Mouse (Mus musculus): Measurements from ENCODE around the gene Rtn4. TPM values are rescaled to one million over a fixed set of nuclear protein-coding genes. Genes with fewer than 3 reads are reported as not detected.
"Not testable (repeated sequence)": the region's sequence is repeated elsewhere in the genome, so short reads cannot be mapped to it uniquely, and the experiment has no call there.

Rtn4 gene
- total RNA-seq (2014; fragmentation: Nextera tagmentation) (40.9 and 53.2 TPM in 2 replicates), total RNA-seq (2017) (55.1 and 85.9 TPM in 2 replicates)

DNA sequence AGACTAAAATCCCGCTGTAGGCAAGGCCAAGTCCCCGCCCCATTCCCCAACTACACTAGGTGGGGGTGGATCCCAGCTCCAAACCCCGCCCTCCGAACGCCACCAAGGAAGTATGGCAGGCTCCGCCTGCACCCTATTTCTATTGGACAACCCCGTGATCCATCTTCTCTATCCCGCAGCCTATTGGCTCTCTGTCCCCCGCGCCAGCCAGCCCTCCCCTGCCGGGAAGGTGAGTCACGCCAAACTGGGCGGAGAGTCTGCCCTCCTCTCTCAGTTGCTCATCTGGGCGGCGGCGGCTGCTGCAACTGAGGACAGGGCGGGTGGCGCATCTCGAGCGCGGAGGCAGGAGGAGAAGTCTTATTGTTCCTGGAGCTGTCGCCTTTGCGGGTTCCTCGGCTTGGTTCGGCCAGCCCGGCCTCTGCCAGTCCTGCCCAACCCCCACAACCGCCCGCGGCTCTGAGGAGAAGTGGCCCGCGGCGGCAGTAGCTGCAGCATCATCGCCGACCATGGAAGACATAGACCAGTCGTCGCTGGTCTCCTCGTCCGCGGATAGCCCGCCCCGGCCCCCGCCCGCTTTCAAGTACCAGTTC is at the start of gene Rtn4:
TSS of gene Rtn4 (plus strand) at position 265 of the 590 bp plus-strand sequence.
- ATAC-seq (replicated peaks; ENCODE audit: low FRiP score, low TSS enrichment, poor library complexity, severe bottlenecking): peak; percentile 96

- ATAC-seq (replicated peaks; ENCODE audit: low FRiP score, low TSS enrichment, poor library complexity, severe bottlenecking): no peak
Observed at GRCm38 (mm10) chr11:29644421-29644820, 48.3 kb upstream of the Rtn4 start.

GRCm38 (mm10) chr11:29645411-29646066 is 47.2 kb upstream of the Rtn4 start:
- peak; percentile 89 for ATAC-seq (replicated peaks; ENCODE audit: low FRiP score, low TSS enrichment, poor library complexity, severe bottlenecking)

DNA sequence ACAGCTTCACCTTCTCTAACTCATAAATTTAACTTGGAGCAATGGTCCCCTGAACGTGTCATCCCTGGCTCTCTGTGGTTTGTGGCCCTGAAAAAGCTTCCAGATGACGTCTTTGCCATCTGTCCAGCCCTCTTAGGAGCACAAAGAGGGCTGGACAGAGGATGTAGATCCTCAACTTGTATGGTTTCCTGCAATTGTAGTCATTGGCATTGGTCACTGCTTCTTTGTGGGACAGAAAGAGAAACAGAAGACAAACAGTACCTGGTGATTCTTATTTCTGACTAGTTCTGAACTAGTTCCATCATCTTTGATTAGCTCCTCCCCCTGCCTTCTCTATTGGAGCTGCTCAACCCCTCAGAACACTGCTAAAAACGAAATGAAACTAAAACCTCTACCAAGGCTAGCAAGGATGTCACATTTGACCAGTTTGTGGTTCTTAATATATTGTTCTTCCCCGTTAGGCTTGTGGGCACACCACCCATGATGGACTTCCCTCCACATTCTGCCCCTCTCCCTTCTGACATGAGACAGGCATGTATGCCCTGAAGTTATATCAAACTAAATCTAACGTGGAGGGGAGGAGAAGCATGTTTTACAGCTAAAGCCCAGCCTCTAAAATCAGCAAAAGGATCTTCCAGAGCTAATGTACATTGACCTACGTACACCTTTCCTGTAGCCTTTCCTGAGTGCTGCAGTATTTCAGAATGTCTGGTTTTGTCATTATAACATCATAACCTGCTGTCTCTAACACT is 45.0 kb upstream of the Rtn4 start:
- ATAC-seq (replicated peaks; ENCODE audit: low FRiP score, low TSS enrichment, poor library complexity, severe bottlenecking): peak; percentile 77

DNA sequence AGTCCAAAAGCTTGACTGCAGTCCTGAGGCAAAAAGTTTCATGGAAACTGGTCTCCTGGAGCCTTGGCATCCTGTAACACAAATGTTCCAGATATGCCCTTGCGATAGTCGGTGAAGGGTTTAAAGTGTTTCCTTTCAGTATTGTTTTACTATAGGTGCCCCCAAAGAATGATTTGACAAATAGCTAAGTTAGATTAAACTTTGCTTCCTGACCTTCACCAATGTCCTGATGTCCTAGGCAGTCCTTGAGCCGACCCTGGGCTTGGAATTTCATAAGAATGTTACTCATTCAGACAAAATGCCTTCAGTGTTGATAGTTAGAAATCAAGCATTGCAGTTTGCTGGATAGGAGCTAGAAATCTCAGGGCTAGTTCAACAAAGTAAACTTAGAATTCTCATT is 37.4 kb upstream of the Rtn4 start:
- ATAC-seq (replicated peaks; ENCODE audit: low FRiP score, low TSS enrichment, poor library complexity, severe bottlenecking): not testable (repeated sequence)

DNA sequence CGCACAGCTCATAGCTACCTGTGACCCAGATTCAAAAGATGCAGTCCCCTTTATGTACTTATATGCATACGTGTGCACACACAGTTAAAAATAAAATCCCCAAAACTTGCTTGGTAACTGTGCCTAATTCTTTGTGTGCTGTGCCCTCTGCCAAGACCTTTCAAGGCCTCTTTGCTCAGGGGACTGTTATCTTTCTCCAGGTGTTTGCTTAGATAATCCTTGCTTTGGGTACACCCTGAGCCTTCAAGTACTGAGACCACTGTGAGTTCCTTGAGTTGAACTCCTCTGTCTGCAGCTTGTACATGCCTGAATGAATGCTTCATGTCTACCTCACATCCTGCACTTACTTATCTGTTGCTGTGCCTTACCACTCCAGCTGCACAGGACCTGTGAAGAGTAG is 32.0 kb upstream of the Rtn4 start:
- peak; percentile 91 for ATAC-seq (replicated peaks; ENCODE audit: low FRiP score, low TSS enrichment, poor library complexity, severe bottlenecking)

DNA sequence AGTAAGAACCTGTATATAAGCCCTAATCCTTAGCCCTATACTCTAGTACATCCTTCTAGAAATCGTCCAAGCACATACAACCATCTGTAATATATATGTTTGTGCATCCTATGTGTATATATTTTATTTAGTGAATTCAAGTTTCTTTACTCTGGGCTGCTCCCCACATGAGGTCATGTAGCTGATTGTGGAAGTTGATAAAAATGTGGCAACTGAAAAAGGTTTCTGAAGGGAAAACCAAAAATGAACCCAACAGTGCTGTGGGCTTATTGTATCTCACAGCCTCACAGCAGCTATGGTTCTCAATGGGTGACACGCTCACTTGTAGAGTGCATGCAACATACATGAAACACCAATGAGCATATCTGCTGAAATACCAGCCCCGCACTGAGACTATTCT is 25.1 kb upstream of the Rtn4 start:
- ATAC-seq (replicated peaks; ENCODE audit: low FRiP score, low TSS enrichment, poor library complexity, severe bottlenecking): no peak

- ATAC-seq (replicated peaks; ENCODE audit: low FRiP score, low TSS enrichment, poor library complexity, severe bottlenecking): no peak
Observed at GRCm38 (mm10) chr11:29669706-29670105, 23.0 kb upstream of the Rtn4 start.

- ATAC-seq (replicated peaks; ENCODE audit: low FRiP score, low TSS enrichment, poor library complexity, severe bottlenecking): peak; percentile 75
Observed at GRCm38 (mm10) chr11:29673359-29673758, 19.4 kb upstream of the Rtn4 start.

- no peak for ATAC-seq (replicated peaks; ENCODE audit: low FRiP score, low TSS enrichment, poor library complexity, severe bottlenecking)
Observed at GRCm38 (mm10) chr11:29676718-29677117, 16.0 kb upstream of the Rtn4 start.

- no peak for ATAC-seq (replicated peaks; ENCODE audit: low FRiP score, low TSS enrichment, poor library complexity, severe bottlenecking)
Observed at GRCm38 (mm10) chr11:29679942-29680341, 12.8 kb upstream of the Rtn4 start.

DNA sequence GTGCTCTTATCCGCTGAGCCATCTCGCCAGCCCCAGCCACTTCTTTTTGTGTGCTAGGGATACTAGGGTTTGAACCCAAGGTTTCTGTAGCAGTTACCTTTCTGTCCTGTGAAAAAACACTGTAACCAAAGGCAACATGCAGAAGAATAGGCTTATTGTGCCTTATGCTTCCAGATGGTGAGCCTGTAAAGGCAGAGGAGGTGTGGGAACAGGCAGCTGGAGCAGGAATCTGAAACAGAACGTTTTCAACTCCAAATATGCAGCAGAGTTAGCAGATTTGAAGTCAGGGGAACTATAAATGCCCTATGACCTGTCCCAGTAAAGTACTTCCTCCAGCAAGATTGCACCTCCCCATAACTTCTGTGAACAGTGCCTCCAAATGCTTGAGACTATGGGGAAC is 12.0 kb upstream of the Rtn4 start:
- ATAC-seq (replicated peaks; ENCODE audit: low FRiP score, low TSS enrichment, poor library complexity, severe bottlenecking): no peak

DNA sequence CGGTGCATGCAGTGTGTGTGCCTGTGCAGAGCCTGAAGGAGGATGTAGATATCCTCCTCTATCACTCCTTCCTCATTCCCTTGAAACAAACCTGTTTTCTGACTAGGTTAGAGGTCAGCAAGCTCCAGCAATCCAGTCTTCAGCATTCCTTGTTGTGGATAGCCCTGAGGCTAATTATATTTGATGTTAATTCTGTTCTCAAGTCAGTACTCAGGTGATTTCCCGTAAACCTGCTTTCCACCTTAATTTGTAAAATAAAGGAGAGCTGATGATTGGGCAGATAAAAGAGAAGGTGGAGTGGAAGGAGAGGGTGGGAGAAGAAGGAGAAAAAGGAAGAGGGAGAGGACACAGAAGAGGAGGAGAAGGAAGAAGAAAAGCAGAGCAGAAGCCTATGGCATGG is 8.5 kb upstream of the Rtn4 start:
- ATAC-seq (replicated peaks; ENCODE audit: low FRiP score, low TSS enrichment, poor library complexity, severe bottlenecking): no peak

DNA sequence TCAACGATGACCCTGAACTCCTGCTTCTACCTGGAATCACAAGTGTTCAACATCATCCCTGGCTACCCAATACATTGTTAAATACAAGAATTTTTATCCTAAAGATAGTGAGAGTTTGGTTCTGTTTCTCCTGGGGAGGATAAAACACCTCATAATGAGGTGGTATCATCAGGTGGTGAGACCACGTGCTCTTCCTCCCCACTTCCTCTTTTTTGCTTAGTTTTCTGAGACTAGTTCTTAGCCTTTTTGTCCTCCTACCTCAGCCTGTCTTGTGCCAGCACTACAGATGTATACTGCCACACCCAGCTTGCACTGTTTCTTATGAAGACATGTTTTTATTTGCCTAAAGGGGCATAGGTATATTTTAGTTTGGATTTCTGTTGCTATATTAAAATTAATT is 6.6 kb upstream of the Rtn4 start:
- ATAC-seq (replicated peaks; ENCODE audit: low FRiP score, low TSS enrichment, poor library complexity, severe bottlenecking): no peak

- ATAC-seq (replicated peaks; ENCODE audit: low FRiP score, low TSS enrichment, poor library complexity, severe bottlenecking): no peak
Observed at GRCm38 (mm10) chr11:29691556-29691955, 1.2 kb upstream of the Rtn4 start.

GRCm38 (mm10) chr11:29692111-29692682 is 550 bp upstream of the Rtn4 start:
- ATAC-seq (replicated peaks; ENCODE audit: low FRiP score, low TSS enrichment, poor library complexity, severe bottlenecking): no peak

DNA sequence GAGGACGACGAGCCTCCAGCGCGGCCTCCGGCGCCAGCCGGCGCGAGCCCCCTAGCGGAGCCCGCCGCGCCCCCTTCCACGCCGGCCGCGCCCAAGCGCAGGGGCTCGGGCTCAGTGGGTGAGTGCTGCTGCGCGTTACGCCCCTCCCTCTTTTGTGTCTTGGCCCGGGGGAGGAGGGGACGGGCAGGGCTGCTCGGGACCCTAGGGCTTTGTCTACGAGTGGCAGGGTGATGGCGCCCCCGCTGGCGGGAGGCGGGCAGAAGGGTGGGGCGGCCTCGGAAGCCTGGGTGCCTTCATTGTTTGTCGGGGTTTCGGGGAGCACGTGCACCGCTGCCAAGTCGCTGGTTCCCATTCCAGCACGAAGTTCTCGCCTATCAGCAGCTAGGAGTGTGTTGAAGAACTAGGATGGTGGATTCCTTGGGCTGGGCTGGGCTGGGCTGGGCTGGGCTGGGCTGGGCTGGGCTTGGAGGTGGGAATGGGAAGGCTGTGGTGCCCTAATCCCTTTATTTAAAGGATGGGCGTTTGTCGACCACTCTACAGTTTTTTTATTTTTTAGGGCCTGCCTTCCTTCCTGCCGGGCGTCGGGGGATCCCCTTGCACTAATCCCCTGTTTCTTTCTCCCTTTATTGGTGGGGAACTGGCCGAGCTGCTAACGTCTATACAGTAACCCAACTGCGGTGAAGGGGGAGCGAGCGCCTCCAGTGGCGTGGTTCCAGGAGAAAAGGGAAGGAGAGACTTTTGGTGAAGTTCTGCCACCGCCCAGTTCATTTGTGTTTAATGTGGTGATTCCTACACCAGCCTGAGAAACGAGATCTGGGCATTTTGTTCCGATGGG is 1.0 kb downstream of the Rtn4 start:
- peak; percentile 68 for ATAC-seq (replicated peaks; ENCODE audit: low FRiP score, low TSS enrichment, poor library complexity, severe bottlenecking)

- ATAC-seq (replicated peaks; ENCODE audit: low FRiP score, low TSS enrichment, poor library complexity, severe bottlenecking): no peak
Observed at GRCm38 (mm10) chr11:29694754-29695153, 2.0 kb downstream of the Rtn4 start.

GRCm38 (mm10) chr11:29702721-29703120 is 10.0 kb downstream of the Rtn4 start:
- 0 out of 2 replicates have a peak, but pooled peaks have one; percentile 34 for ATAC-seq (replicated peaks; ENCODE audit: low FRiP score, low TSS enrichment, poor library complexity, severe bottlenecking)

Measured in megakaryocyte-erythroid progenitor cell, adult 5-6 weeks (primary cell).